Mouse (Mus musculus): ENCODE measurements around the gene Ube3b.

Gene Ube3b

GRCm38 (mm10) chr5:114374409-114375213, 5.8 kb upstream of the Ube3b start:
- peak; percentile 56 for DNase-seq

DNA sequence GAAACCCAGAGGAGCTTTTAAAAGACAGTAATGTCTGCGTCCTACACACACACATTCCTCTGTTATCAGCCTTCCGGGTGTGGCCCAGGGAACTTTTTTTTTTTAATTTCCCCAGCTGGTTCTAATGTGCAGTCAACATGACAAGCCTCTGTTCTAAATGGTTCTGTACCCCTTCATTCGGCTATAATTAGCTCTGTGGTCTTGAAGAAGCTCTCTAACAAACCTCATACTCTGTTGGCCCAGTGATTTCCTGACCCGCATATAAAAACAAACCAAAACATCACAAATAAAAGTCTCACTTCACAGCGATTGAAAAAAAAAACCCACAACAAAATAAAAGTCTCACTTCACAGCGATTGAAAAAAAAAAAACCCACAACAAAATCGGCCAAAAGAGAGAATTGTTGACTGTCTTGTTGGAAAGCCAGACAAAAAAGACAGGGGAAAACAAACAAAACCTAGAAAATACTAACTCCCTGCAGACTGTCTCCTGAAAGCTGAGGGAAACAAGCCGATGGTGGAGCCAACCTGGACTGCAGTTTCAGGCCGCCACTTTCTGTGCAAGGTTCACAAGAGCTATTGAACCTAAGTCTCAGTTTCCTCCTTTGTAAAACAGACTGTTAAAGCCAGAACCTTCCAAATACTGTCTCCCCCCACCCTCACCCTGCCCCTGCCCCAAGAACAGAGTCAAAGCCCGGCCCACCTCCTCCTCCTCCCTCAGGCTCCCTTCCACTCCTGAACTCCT, 2.1 kb upstream of the Ube3b start:
- peak; percentile 19 for DNase-seq

DNA sequence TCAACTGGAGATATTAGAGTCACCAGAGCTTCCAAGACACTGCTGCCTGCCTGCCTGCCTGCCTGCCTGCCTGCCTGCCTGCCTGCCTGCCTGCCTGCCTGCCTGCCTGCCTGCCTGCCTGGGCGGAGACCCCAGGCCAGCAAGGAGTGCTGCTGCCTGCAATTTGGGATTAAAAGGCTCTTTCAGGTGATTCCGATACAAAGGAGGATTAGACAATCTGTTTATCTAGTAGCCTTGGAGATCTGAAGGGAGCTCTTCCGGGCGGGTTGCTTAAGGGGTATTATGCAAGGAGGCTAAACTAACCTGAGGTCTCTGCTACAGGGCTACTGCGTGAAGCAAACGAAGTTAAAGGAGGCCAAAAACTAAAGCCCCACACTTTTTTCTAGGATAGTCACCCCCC, 1.5 kb upstream of the Ube3b start:
- DNase-seq: no peak

DNA sequence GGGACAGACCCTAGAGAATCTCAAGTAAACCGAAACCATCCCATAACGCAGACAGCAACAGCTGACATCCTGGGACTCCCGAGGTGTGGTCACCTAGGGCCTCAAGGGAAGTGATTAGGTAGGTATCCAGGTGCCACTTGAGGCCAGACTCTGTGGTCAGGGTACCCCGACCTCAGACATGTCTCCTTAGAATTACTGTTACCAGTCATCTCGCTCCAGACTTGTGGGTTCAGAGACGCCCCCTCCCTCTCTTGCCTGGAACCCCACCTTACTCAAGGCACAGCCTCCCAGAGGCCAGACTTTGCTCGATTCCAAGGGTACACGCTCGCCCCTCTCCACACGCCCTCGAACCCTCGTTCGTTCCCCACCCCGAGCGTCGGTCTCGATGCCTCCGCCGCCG, 644 bp upstream of the Ube3b start:
- DNase-seq: no peak

DNA sequence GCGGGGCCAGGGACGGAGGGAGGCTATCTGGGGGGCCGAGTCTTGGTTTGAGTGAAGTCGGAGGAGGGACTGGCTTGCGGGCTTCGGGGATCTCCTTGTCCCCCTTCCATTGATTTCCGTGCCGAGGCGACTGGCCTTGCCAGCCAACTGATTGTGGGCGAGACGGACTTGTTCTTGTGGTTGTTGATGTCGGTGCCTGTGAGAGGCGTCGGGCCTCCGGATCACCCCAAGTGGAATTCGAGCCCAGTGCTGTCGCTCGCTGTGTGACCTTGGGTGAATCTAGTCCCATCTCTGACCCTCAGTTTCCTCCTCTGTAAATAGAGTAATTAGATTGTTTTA, 575 bp downstream of the Ube3b start:
- DNase-seq: no peak

GRCm38 (mm10) chr5:114383184-114383904, 2.9 kb downstream of the Ube3b start:
- peak; percentile 85 for DNase-seq

DNA sequence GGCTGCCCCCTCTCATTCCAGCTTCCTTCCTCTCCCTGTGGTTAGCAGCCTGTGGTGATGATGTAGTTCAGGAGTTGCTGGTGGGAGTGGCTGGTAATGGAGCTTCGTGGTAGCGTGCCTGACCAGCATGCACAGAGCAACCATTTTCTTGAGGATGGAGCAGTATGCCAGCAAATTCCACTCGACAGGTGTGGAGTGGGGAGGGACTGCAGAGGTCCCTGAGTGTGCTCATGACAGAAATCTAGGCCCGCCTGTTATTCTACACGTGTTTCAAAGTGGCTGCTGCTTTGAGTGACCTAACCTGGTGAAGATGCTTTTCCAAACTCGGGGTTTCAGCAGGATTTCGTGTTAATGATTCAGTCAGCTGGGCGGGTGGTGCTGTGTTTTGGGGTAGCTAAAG, 4.0 kb downstream of the Ube3b start:
- DNase-seq: no peak

DNA sequence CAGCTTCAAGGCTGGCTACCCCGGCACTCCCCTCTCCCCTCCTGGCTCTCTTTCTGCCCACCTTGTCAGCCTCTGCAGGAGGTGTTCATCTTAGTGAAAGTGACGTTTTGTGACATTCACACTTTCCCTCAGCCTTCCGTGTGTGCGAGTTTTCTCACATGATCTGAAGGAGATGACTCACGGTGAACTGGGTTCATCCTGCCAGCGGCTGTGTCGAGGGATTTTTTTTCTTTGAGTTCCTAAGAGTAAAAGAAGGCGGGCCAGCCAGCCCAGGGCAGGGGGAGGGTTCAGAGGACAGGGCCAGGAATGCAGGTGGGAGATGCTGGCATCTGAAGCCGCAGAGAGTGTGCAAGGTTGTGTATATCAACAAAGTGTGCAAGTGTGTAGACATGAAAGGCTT, 12.8 kb downstream of the Ube3b start:
- DNase-seq: no peak

DNA sequence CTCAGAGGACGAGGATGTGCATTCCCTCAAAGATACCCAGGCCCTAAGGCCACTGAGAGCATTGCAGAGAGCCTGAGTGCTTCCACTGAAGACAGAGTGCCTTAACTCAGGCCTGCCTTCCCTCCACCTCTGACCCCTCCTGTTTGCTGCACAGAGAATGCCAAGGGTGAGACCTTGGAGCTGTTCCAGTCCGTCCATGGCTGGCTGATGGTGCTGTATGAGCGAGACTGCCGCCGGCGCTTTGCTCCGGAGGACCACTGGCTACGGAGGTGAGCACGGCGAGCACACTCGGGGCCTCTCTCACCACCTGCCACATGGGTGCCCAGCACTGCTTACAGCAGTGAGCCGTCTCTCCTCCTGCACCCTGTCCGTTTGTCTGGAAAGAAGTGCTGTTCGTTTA, 26.2 kb downstream of the Ube3b start:
- DNase-seq: no peak

- DNase-seq: no peak
Observed at GRCm38 (mm10) chr5:114407269-114407668, 26.9 kb downstream of the Ube3b start.

GRCm38 (mm10) chr5:114407810-114408209, 27.4 kb downstream of the Ube3b start:
- DNase-seq: no peak

GRCm38 (mm10) chr5:114408846-114409245, 28.4 kb downstream of the Ube3b start:
- DNase-seq: no peak

GRCm38 (mm10) chr5:114410429-114410828, 30.0 kb downstream of the Ube3b start:
- DNase-seq: no peak

GRCm38 (mm10) chr5:114412361-114412998, 32.1 kb downstream of the Ube3b start:
- no peak for DNase-seq

DNA sequence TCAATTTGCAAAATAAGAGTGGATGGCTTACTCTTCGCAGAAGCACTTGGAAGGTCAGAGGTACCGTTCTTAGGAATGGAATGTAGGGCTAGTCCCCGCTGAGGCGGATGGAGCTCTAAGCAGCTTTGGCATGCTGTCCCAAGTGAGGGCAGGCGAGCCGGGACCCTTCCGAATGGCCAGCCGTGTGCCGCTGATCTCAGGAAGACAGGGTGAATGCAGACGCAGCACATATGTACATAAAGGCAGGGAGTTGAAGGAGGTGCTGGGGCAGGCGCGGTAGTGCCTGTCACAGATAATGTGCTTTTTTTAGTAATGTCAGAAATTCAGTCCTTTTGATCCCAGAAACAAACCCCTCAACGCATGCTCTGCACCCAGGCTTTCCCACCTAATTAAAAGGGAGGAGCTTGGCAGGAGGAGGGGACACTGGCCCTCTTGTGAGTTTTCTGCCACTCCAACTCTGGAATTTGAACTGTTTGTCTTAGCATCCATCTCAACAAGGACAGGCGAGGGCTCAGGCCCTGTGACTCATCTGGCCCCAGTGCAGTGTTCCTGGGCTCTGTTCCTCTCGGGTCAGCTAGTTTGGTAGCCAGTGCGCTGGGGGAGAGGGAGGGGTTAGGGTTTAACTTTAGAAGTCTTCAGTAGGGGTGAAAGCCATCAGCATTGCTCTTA, 32.8 kb downstream of the Ube3b start:
- DNase-seq: no peak

DNA sequence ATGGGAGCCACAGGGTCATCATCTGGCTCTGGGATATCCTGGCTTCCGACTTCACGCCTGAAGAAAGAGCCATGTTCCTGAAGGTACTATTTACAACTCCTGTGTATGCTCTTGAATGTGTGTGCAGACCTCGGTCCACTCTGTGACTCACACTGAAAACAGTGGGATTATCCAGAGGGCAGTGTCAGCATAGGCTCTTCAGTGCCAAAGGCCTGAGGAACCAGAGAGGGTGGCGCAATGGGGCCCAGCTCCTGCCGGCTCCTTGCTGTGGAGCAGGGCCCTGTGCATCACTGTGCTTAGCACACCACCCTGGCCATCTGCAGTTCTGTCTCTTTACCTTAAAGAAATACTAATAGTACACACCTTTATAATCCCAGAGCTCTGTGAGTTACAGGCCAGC, 35.2 kb downstream of the Ube3b start:
- no peak for DNase-seq

- no peak for DNase-seq
Observed at GRCm38 (mm10) chr5:114416855-114417254, 36.4 kb downstream of the Ube3b start.

GRCm38 (mm10) chr5:114418541-114418940, 38.1 kb downstream of the Ube3b start:
- peak; percentile 50 for DNase-seq

GRCm38 (mm10) chr5:114421561-114422298, 41.3 kb downstream of the Ube3b start:
- DNase-seq: no peak

DNA sequence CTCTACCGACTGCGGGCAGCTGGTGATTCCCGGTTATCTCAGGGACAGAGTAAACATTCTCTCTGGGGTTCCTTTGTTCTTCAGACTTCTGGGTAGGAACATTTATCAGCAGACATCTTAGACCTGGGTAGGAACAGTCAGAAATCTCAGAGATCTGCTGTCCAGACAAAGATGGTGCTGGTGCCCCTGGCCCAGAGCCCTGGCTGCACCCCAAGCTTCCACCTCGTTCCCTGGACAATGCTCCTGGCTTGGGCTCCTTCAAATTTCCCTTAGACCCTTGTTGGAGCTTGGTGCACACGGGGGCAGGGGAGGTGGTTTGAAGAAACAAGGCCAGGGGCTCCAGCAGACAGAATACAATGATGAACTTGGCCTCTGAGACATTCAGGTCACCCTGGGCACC, 42.2 kb downstream of the Ube3b start:
- no peak for DNase-seq

- no peak for DNase-seq
Observed at GRCm38 (mm10) chr5:114423961-114424360, 43.6 kb downstream of the Ube3b start.

DNA sequence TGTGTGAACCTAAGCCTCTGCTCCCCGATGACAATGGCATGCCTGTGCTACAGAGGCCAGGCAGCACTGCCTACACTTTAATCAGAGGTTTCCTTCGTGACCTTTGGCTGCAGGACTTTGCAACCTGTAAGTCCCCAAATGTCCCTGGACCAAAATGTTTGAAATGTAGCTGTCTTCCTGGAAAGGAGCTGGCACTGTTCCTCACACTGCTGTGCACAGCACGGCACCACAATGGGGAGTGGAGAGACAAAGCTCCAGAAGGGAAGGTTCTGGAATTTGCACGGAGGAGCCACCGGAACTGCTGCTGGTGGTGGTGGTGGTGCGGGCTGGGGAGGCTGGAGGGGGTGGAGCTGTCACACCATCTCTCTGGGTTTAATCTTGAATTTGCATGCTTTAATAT, 46.3 kb downstream of the Ube3b start:
- no peak for DNase-seq

Measured in thymus, postnatal 4 days (tissue).